Mouse (Mus musculus) ES-Bruce4 (cell line): ENCODE results near the gene Pdss1. TPM values are rescaled to one million over a fixed set of nuclear protein-coding genes. Genes with fewer than 3 reads are reported as not detected.
"Not testable (repeated sequence)": the region's sequence is repeated elsewhere in the genome, so short reads cannot be mapped to it uniquely, and the experiment has no call there.

ENCODE experiments used
- H3K27ac ChIP-seq: 2 replicates; pipeline ENCODE4 v1.5.1; 2012; ENCODE audit warnings: low read length, inconsistent platforms; ENCODE audit not compliant: insufficient read depth
- H3K27me3 ChIP-seq: 2 replicates; pipeline ENCODE4 v1.6.1; 2012; ENCODE audit warnings: mild to moderate bottlenecking, low read length, inconsistent platforms; ENCODE audit not compliant: control insufficient read depth, poor library complexity, insufficient read depth, severe bottlenecking
- H3K36me3 ChIP-seq: 2 replicates; pipeline ENCODE4 v1.6.1; 2012; ENCODE audit warnings: inconsistent platforms, mild to moderate bottlenecking, low read length, moderate library complexity; ENCODE audit not compliant: control insufficient read depth, poor library complexity, insufficient read depth, severe bottlenecking
- H3K4me1 ChIP-seq: one replicate; pipeline ENCODE4 v1.8.1; 2011; ENCODE audit warnings: low read length; ENCODE audit not compliant: control insufficient read depth, insufficient read depth
- H3K4me3 ChIP-seq: 2 replicates; pipeline ENCODE4 v1.5.1; 2011; ENCODE audit warnings: low read depth, mild to moderate bottlenecking, low read length
- H3K9ac ChIP-seq: 2 replicates; pipeline ENCODE4 v1.6.1; 2012; ENCODE audit warnings: low read depth, mild to moderate bottlenecking, inconsistent platforms; ENCODE audit not compliant: poor library complexity, severe bottlenecking
- H3K9me3 ChIP-seq: replicated peaks from 2 replicates; pipeline ENCODE4 v1.6.1; 2012; ENCODE audit warnings: mild to moderate bottlenecking, low read length, inconsistent platforms; ENCODE audit not compliant: control insufficient read depth, poor library complexity, insufficient read depth, severe bottlenecking
- CTCF ChIP-seq: IDR thresholded peaks from one replicate; pipeline ENCODE4 v1.8.1; 2011; ENCODE audit warnings: low read depth, low read length
- EP300 ChIP-seq: IDR thresholded peaks from 2 replicates; pipeline ENCODE4 v1.6.1; 2011; ENCODE audit warnings: low read depth, low read length; ENCODE audit not compliant: insufficient read depth
- POLR2A ChIP-seq: IDR thresholded peaks from one replicate; pipeline ENCODE4 v1.8.1; 2011; ENCODE audit warnings: low read length; ENCODE audit not compliant: insufficient read depth
- polyA plus RNA-seq: library from polyadenylated mRNA; stranded (reverse); fragments of >200 nt; gene quantifications from 2 replicates; pipeline ENCODE4 v1.2.4, GENCODE M21; 2011; ENCODE audit warnings: low read depth; ENCODE audit not compliant: missing spikeins, insufficient read depth, insufficient read length

Pdss1 gene
- polyA plus RNA-seq, 1 experiment: 24.1 TPM

GRCm38 (mm10) chr2:22894932-22895281 is 415 bp upstream of the Pdss1 start:
- Histone ChIP-seq H3K4me1 (peaks cover 1% of the 10 kb centered on the region), H3K27me3 (no peaks in the 10 kb centered on the region), H3K27ac (peak overlapping the region; percentile 23; the same call in 1 of the 2 replicates), H3K36me3 (no peaks in the 10 kb centered on the region; the same call in 1 of the 2 replicates), H3K9me3 (no peaks in the 10 kb centered on the region), H3K4me3 (peak overlapping the region; percentile 99), H3K9ac (peak overlapping the region; percentile 84)
- no peak for TF ChIP-seq CTCF
- no peak for TF ChIP-seq EP300
- no peak for TF ChIP-seq POLR2A

DNA sequence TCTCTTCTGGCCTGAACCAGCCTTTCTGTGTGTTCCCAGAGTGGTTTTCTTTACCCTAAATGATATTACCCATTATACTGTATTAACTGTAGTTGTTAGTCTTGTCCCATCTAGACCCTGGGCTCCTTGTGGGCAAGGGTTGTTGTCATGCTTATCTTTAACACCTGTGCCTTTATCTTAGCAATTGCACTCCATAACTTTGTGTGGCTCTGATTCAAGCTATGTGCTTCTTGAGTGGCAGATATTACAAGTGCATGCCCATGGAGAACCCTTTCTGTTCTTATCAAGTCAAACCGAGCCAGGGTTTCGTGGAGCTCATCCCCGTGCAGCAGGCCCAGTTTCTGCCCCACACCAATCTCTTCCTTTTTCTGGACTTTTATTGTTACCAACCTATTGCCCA is 8.6 kb downstream of the Pdss1 start:
- H3K9me3 ChIP-seq: no peaks in the 10 kb centered on the region
- TF ChIP-seq POLR2A: no peak
- TF ChIP-seq CTCF: no peak
- no peak for TF ChIP-seq EP300
- H3K4me1 ChIP-seq: no peaks in the 10 kb centered on the region
- H3K27me3 ChIP-seq: no peaks in the 10 kb centered on the region
- H3K9ac ChIP-seq: no peak overlapping the region
- H3K36me3 ChIP-seq: peaks cover 38% of the 10 kb centered on the region
- no peak overlapping the region for H3K27ac ChIP-seq
- no peak overlapping the region for H3K4me3 ChIP-seq

DNA sequence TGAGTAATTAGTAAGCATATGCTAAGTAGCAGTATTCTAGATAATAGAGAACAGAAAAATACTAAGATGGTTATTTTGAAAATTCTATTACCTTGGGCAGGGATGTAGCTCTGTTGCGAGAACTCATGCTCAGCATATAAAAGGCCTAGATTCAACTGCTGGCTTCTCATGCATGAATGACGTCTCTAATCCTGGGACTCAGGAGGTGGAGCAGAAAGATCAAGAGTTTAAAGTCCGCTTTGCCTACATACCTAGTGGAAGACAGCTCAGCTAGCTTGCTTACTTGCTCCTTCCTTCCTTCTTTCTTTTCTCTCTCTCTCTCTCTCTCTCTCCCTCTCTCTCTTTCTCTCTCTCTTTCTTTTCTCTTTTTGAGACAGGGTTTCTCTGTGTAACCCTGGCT is 19.1 kb downstream of the Pdss1 start:
- no peak overlapping the region for H3K27ac ChIP-seq
- H3K36me3 ChIP-seq: peaks cover 34% of the 10 kb centered on the region
- no peaks in the 10 kb centered on the region for H3K9me3 ChIP-seq
- no peak overlapping the region for H3K4me3 ChIP-seq
- TF ChIP-seq CTCF (no peak), EP300 (no peak), POLR2A (no peak)
- no peaks in the 10 kb centered on the region for H3K4me1 ChIP-seq
- H3K9ac ChIP-seq: no peak overlapping the region
- H3K27me3 ChIP-seq: no peaks in the 10 kb centered on the region

- Histone ChIP-seq H3K27me3 (no peaks in the 10 kb centered on the region), H3K36me3 (peaks cover 26% of the 10 kb centered on the region), H3K4me3 (no peak overlapping the region), H3K27ac (no peak overlapping the region), H3K9ac (no peak overlapping the region), H3K9me3 (no peaks in the 10 kb centered on the region), H3K4me1 (no peaks in the 10 kb centered on the region)
- TF ChIP-seq POLR2A (no peak), EP300 (no peak), CTCF (no peak)
Measured at GRCm38 (mm10) chr2:22918651-22919050, 23.3 kb downstream of the Pdss1 start.

DNA sequence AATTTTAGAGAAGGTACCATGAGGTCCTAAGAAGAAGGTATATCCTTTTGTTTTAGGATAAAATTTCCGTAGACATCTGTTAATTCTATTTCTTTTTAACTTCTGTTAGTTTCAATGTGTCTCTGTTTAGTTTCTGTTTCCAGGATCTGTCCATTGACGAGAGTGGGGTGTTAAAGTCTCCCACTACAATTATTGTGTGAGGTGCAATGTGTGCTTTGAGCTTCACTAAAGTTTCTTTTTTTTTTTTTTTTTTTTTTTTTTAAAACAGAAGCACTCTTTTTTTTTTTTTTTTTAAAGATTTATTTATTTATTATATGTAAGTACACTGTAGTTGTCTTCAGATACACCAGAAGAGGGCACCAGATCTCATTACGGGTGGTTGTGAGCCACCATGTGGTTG is 30.6 kb downstream of the Pdss1 start:
- H3K27me3 ChIP-seq, H3K4me3 ChIP-seq, H3K27ac ChIP-seq, H3K9ac ChIP-seq, H3K9me3 ChIP-seq, H3K4me1 ChIP-seq: not testable (repeated sequence)
- H3K36me3 ChIP-seq: peaks cover 17% of the 10 kb centered on the region

GRCm38 (mm10) chr2:22928259-22928658 is 32.9 kb downstream of the Pdss1 start:
- H3K4me3 ChIP-seq: no peak overlapping the region
- no peak for TF ChIP-seq POLR2A
- no peak for TF ChIP-seq EP300
- no peaks in the 10 kb centered on the region for H3K9me3 ChIP-seq
- no peak overlapping the region for H3K27ac ChIP-seq
- no peaks in the 10 kb centered on the region for H3K4me1 ChIP-seq
- H3K9ac ChIP-seq: no peak overlapping the region
- H3K36me3 ChIP-seq: peaks cover 17% of the 10 kb centered on the region
- no peaks in the 10 kb centered on the region for H3K27me3 ChIP-seq

DNA sequence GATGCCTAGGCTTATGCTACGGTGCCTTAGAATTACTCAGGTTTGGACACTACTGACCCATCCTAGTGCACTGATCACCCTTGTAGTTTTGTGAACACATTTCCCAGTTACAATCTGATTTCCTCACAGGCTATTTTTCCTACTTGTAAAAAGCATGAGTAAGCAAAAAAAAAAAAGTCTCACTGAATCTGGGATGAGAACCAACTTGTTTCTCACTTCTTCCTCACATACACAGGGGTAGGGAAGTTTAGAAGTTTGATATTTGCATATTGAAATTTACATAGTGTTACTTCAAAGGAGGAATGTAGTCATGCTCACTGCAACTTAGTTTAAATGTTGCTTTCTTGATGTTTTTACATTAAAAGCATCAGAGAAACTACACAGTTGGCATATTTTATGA is 38.2 kb downstream of the Pdss1 start:
- H3K4me3 ChIP-seq: no peak overlapping the region
- H3K9me3 ChIP-seq: no peaks in the 10 kb centered on the region
- no peaks in the 10 kb centered on the region for H3K4me1 ChIP-seq
- H3K27me3 ChIP-seq: no peaks in the 10 kb centered on the region
- TF ChIP-seq EP300 (no peak), POLR2A (no peak), CTCF (no peak)
- no peak overlapping the region for H3K9ac ChIP-seq
- H3K36me3 ChIP-seq: peaks cover 19% of the 10 kb centered on the region
- no peak overlapping the region for H3K27ac ChIP-seq
